19 mouse cellular contexts compared by ENCODE assay signal in the genomic region with DNA sequence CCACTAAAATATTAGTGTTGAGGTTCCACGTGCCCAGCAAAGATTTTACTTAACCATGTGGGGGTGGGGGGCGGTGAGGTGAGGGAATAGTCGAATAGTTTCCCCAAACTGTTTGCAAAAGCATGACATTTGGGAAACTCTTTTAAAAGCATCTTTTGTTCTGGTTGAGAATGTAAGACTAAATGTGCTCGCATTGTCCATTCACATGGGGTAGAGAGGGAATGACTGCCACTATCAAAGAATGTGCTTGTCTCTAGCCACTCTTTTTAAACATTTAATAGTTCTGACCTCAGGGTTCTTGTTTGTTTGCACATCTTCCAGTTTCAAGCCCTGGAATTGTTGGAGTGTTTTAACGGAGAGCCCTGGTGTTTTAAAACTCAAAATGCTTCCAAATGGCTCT.
"Had no signal": no experiment of that assay in that cellular context is flagged by ENCODE, and none has a peak within 500 bp of the region (broad histone marks: within the 10 kb centered on the region; RNA-seq: fewer than 3 reads in every experiment).

No protein-coding gene starts in this region.

- H3K36me3 ChIP-seq: intestine, embryonic 15.5 days; limb, embryonic 12.5 days; limb, embryonic 15.5 days; liver, embryonic 13.5 days; midbrain, embryonic 10.5 days; midbrain, embryonic 13.5 days; stomach, embryonic 15.5 days had no signal

- H3K27ac ChIP-seq: intestine, embryonic 15.5 days; kidney, postnatal 0 days; limb, embryonic 12.5 days; limb, embryonic 15.5 days; liver, embryonic 13.5 days; midbrain, embryonic 10.5 days; midbrain, embryonic 13.5 days; stomach, embryonic 15.5 days had no signal

- DNase-seq: kidney, adult 11 months; kidney, adult 9 months; kidney, postnatal 25 days; left cerebral cortex, postnatal 4 days; liver, embryonic 13.5 days; lung, embryonic 14.5 days; lung, postnatal 10 days; lung, postnatal 36 days; thymus, adult 18-20 months; thymus, postnatal 36 days had no signal

- H3K9ac ChIP-seq: intestine, embryonic 15.5 days; limb, embryonic 12.5 days; limb, embryonic 15.5 days; liver, embryonic 13.5 days; lung, embryonic 14.5 days; midbrain, embryonic 13.5 days; stomach, embryonic 15.5 days had no signal

- H3K27me3 ChIP-seq: intestine, embryonic 15.5 days; limb, embryonic 12.5 days; limb, embryonic 15.5 days; liver, embryonic 13.5 days; megakaryocyte, embryonic 14.5 days; midbrain, embryonic 13.5 days; stomach, embryonic 15.5 days had no signal

- H3K4me1 ChIP-seq: liver, embryonic 13.5 days; megakaryocyte, embryonic 14.5 days; stomach, embryonic 15.5 days had no signal

- H3K4me3 ChIP-seq: intestine, embryonic 15.5 days; limb, embryonic 12.5 days; limb, embryonic 15.5 days; liver, embryonic 13.5 days; megakaryocyte, embryonic 14.5 days; midbrain, embryonic 10.5 days; midbrain, embryonic 13.5 days; myocyte; stomach, embryonic 15.5 days had no signal
